Comparison of ENCODE assay signal across 28 mouse cellular contexts in genomic region chr3:9626149-9626548, GRCm38 (mm10). TPM values are rescaled to one million over a fixed set of nuclear protein-coding genes. Genes with fewer than 3 reads are reported as not detected.
A peak's percentile ranks its signal among the peaks of the same experiment; 100 is the strongest.
DNase-seq lines count a peak whose midpoint lies in the region; ATAC-seq and TF ChIP-seq lines count a peak whose summit lies in the region.
"Had no signal": no experiment of that assay in that cellular context is flagged by ENCODE, and none has a peak within 500 bp of the region (broad histone marks: within the 10 kb centered on the region; RNA-seq: fewer than 3 reads in every experiment).

No protein-coding gene starts in this region.

- CTCF ChIA-PET in Patski (lab: Charles Lee), result no interaction called here

- no peaks in the 10 kb centered on the region for H3K36me3 ChIP-seq in hindbrain, postnatal 0 days (ENCODE audit: insufficient read depth, low read length)
- no peaks in the 10 kb centered on the region for H3K36me3 ChIP-seq in midbrain, embryonic 10.5 days
- H3K36me3 ChIP-seq: embryonic facial prominence, embryonic 10.5 days; embryonic facial prominence, embryonic 13.5 days; hindbrain, embryonic 10.5 days; hindbrain, embryonic 13.5 days had no signal

- H3K9me3 ChIP-seq in hindbrain, postnatal 0 days (ENCODE audit: low read length), result no peaks in the 10 kb centered on the region
- H3K9me3 ChIP-seq in midbrain, embryonic 10.5 days (replicated peaks), result no peaks in the 10 kb centered on the region
- H3K9me3 ChIP-seq: embryonic facial prominence, embryonic 10.5 days; embryonic facial prominence, embryonic 13.5 days; forebrain, embryonic 13.5 days; hindbrain, embryonic 13.5 days had no signal

- ATAC-seq in Patski, result peak; percentile 73
- peak; percentile 79 to 83 for ATAC-seq in hematopoietic stem cell, adult 5-6 weeks (replicated peaks in 1 of 2; ENCODE audit: insufficient read depth in 1 of 2, low FRiP score in 2 of 2, low TSS enrichment in 1 of 2, low read depth in 1 of 2, poor library complexity in 2 of 2, severe bottlenecking in 2 of 2)
- ATAC-seq in hindbrain, postnatal 0 days, result no peak
- ATAC-seq: activated CD4-positive, CD25-positive, alpha-beta regulatory T cell, adult 4 months; forebrain, embryonic 13.5 days; forebrain, embryonic 16.5 days; hindbrain, embryonic 16.5 days; inflammation-experienced regulatory T-cells, adult 6 months; intestine, embryonic 16.5 days had no signal

- POLR2A ChIA-PET in Patski (lab: Charles Lee), result no interaction called here

- WGBS in hindbrain, postnatal 0 days, result 77% methylated on average over 5 of the region's 5 CpGs
- WGBS in midbrain, embryonic 10.5 days, result 85% methylated on average over 5 of the region's 5 CpGs

- H3K27me3 ChIP-seq in Patski, result no peaks in the 10 kb centered on the region
- no peaks in the 10 kb centered on the region for H3K27me3 ChIP-seq in hindbrain, postnatal 0 days (ENCODE audit: insufficient read depth, low read length)
- peaks cover 14% of the 10 kb centered on the region for H3K27me3 ChIP-seq in midbrain, embryonic 10.5 days (ENCODE audit: low read depth, poor library complexity, severe bottlenecking)
- H3K27me3 ChIP-seq: forebrain, embryonic 13.5 days had no signal

- peak; percentile 21 for DNase-seq in embryo, embryonic 10 days (ENCODE audit: low spot score)
- no peak for DNase-seq in embryo, embryonic 11 days
- peak; percentile 68 for DNase-seq in Patski (ENCODE audit: low read depth, low spot score)
- DNase-seq in hindbrain, postnatal 0 days (ENCODE audit: low spot score), result no peak
- no peak for DNase-seq in midbrain, embryonic 10.5 days (ENCODE audit: low spot score)
- DNase-seq in adrenal gland, adult 8-10 months, result no peak
- DNase-seq: adrenal gland, postnatal 10 days; adrenal gland, postnatal 36 days; B cell, adult 2 months; cerebellum, adult 18-20 months; cerebellum, adult 9-10 months; cerebellum, postnatal 36 days; gastrocnemius, postnatal 10 days; gastrocnemius, postnatal 36 days; heart, adult 11 months had no signal

- H3K4me1 ChIP-seq in hindbrain, postnatal 0 days (ENCODE audit: insufficient read depth, low read length), result peaks cover 8% of the 10 kb centered on the region; the same call in 1 of the 2 replicates
- peaks cover 12% of the 10 kb centered on the region for H3K4me1 ChIP-seq in midbrain, embryonic 10.5 days

- in situ Hi-C loops in Patski (cut with MboI; ENCODE audit: low pct_unique_long_range_greater_than_20kb), result no loop called here

- TF ChIP-seq CTCF in Patski (IDR thresholded peaks at IDR 0.05), result no peak
- TF ChIP-seq CTCF in hindbrain, postnatal 0 days (IDR thresholded peaks at IDR 0.05; ENCODE audit: low read depth), result no peak

- no peak overlapping the region for H3K4me3 ChIP-seq in hindbrain, postnatal 0 days (ENCODE audit: low read length)
- H3K4me3 ChIP-seq in midbrain, embryonic 10.5 days, result no peak overlapping the region
- H3K4me3 ChIP-seq: embryonic facial prominence, embryonic 10.5 days; embryonic facial prominence, embryonic 13.5 days; erythroblast, embryonic 14.5 days; forebrain, embryonic 13.5 days; hindbrain, embryonic 10.5 days; hindbrain, embryonic 13.5 days had no signal

- no peak overlapping the region for H3K27ac ChIP-seq in hindbrain, postnatal 0 days
- H3K27ac ChIP-seq in midbrain, embryonic 10.5 days (replicated peaks), result no peak overlapping the region
- H3K27ac ChIP-seq: embryonic facial prominence, embryonic 10.5 days; embryonic facial prominence, embryonic 13.5 days; forebrain, embryonic 13.5 days; hindbrain, embryonic 10.5 days; hindbrain, embryonic 13.5 days had no signal

- no peak overlapping the region for H3K4me2 ChIP-seq in hindbrain, postnatal 0 days (ENCODE audit: low read depth, low read length)
- H3K4me2 ChIP-seq: embryonic facial prominence, embryonic 13.5 days; forebrain, embryonic 13.5 days; heart, embryonic 11.5 days; hindbrain, embryonic 13.5 days had no signal

- H3K9ac ChIP-seq in hindbrain, postnatal 0 days (replicated peaks; ENCODE audit: low read length), result no peak overlapping the region
- H3K9ac ChIP-seq: embryonic facial prominence, embryonic 13.5 days; forebrain, embryonic 13.5 days; hindbrain, embryonic 13.5 days had no signal

RNA-seq across cellular contexts. Expression of gene Zfp704, which starts 16.3 kb away (rescaled TPM):
- polyA plus RNA-seq in Patski (2021), result 24.8 TPM
- 16.3 and 27.6 TPM in 2 replicates for total RNA-seq in hematopoietic stem cell, adult 5-6 weeks (2017)
- 57.5 and 58.4 TPM in 2 replicates for total RNA-seq in hindbrain, postnatal 0 days (2014; rRNA removed)
- 10.3 and 11.2 TPM in 2 replicates for polyA plus RNA-seq in hindbrain, postnatal 0 days (2015; fragmentation: Nextera tagmentation; extraction: Ambion mirVana)
- 5.0 and 5.2 TPM in 2 replicates for polyA plus RNA-seq in midbrain, embryonic 10.5 days (2016; fragmentation: Nextera tagmentation; extraction: Ambion mirVana)
- total RNA-seq in adrenal gland, adult 8-10 months (2022), result 10 to 100 TPM; 14.5 to 22.8 (median 16.7) TPM

Comparison
In these comparisons a context has a peak if more than half of its experiments do, and no peak if none do; other contexts are left out.
1. DNase-seq: peak in embryo, embryonic 10 days (single experiment) and Patski (single experiment); none in embryo, embryonic 11 days (single experiment), hindbrain, postnatal 0 days (single experiment), midbrain, embryonic 10.5 days (single experiment) and adrenal gland, adult 8-10 months (single experiment).